Mouse (Mus musculus) ES-E14 (cell line): ENCODE measurements around the gene Fastkd5.

Source experiments
- CHD2 ChIP-seq: IDR thresholded peaks from 2 replicates; pipeline ENCODE4 v1.6.1; 2014; ENCODE audit warnings: mild to moderate bottlenecking, low read depth, low read length, inconsistent platforms
- HCFC1 ChIP-seq: IDR thresholded peaks from 2 replicates; pipeline ENCODE4 v1.6.1; 2012; ENCODE audit warnings: low read length, inconsistent platforms, borderline replicate concordance; ENCODE audit not compliant: insufficient read depth
- MAFK ChIP-seq: IDR thresholded peaks from 2 replicates; pipeline ENCODE4 v1.6.1; 2014; ENCODE audit warnings: mild to moderate bottlenecking, low read depth, low read length, inconsistent platforms; ENCODE audit not compliant: insufficient read depth
- ZC3H11A ChIP-seq: IDR thresholded peaks from 2 replicates; pipeline ENCODE4 v1.6.1; 2012; ENCODE audit warnings: low read depth, mild to moderate bottlenecking, inconsistent platforms, low read length, borderline replicate concordance
- ZNF384 ChIP-seq: IDR thresholded peaks from 2 replicates; pipeline ENCODE4 v1.6.1; 2012; ENCODE audit warnings: low read depth, low read length, inconsistent platforms

DNA sequence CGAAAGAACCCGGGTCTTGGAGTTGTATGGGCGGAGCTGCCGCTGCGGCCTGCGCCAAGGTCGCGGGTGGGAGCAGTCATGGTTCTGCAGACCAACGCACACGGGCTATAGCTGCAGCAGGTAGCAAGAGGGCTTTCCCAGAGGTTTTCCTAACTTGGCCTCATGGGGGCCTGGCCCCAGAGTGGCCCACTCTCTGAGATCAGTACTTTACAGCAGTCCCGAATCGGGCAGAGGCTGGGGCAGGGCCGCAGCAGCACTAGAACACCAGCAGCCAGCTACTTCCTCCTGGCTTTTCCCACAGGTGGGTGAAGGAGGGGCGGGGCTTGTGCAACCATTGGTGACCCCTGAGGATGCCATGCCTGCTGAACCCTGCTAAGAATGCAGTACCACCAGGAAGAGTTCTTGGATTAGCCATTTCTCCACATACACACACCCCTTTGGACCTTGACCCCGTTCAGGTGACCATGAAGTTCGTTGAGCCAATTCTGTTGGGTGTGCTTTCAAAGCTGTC, 8.3 kb upstream of the Fastkd5 start:
- TF ChIP-seq CHD2 = no peak
- no peak for TF ChIP-seq ZNF384
- TF ChIP-seq ZC3H11A = no peak
- TF ChIP-seq MAFK = no peak
- TF ChIP-seq HCFC1 = no peak
